Mouse (Mus musculus) cerebellum, postnatal 25 days (tissue): Measurements from ENCODE around the gene Klhdc8a.

Experiments
- DNase-seq, 2 experiments: peaks; one replicate each; pipeline ENCODE4 v3.0.0; 2021; ENCODE audit warnings: mixed read lengths in 2 of 2

The Klhdc8a gene

GRCm38 (mm10) chr1:132319242-132319641 lies 20.8 kb downstream of the Klhdc8a start:
- peak; percentile 85 to 90 for DNase-seq

- DNase-seq, result no peak
These were observed 23.6 kb downstream of the Klhdc8a start for GRCm38 (mm10) chr1:132321821-132322580.

GRCm38 (mm10) chr1:132322711-132323542 lies 24.5 kb downstream of the Klhdc8a start:
- DNase-seq, result no peak

GRCm38 (mm10) chr1:132326777-132327176 lies 28.4 kb downstream of the Klhdc8a start:
- DNase-seq, result peak in 1 of 2 experiments; percentile 43

- DNase-seq, result no peak
These were observed 29.1 kb downstream of the Klhdc8a start for GRCm38 (mm10) chr1:132327477-132327876.

- DNase-seq, result no peak
These were observed 30.1 kb downstream of the Klhdc8a start for GRCm38 (mm10) chr1:132328565-132328964.

- no peak for DNase-seq
These were observed 31.2 kb downstream of the Klhdc8a start for GRCm38 (mm10) chr1:132329656-132330055.

GRCm38 (mm10) chr1:132330397-132330796 lies 32.0 kb downstream of the Klhdc8a start:
- DNase-seq, result peak; percentile 70 to 75

GRCm38 (mm10) chr1:132331283-132331682 lies 32.9 kb downstream of the Klhdc8a start:
- no peak for DNase-seq

- no peak for DNase-seq
These were observed 34.8 kb downstream of the Klhdc8a start for GRCm38 (mm10) chr1:132333201-132333600.

- no peak for DNase-seq
These were observed 35.3 kb downstream of the Klhdc8a start for GRCm38 (mm10) chr1:132333675-132334141.

- no peak for DNase-seq
These were observed 35.9 kb downstream of the Klhdc8a start for GRCm38 (mm10) chr1:132334178-132334801.

GRCm38 (mm10) chr1:132335378-132335965 lies 37.0 kb downstream of the Klhdc8a start:
- DNase-seq, result no peak

- DNase-seq, result no peak
These were observed 38.5 kb downstream of the Klhdc8a start for GRCm38 (mm10) chr1:132336921-132337320.

GRCm38 (mm10) chr1:132338027-132338660 lies 39.7 kb downstream of the Klhdc8a start:
- DNase-seq, result no peak

GRCm38 (mm10) chr1:132341731-132342501 lies 43.5 kb downstream of the Klhdc8a start:
- DNase-seq, result no peak

GRCm38 (mm10) chr1:132342518-132342917 lies 44.1 kb downstream of the Klhdc8a start:
- DNase-seq, result no peak

GRCm38 (mm10) chr1:132343191-132343590 lies 44.8 kb downstream of the Klhdc8a start:
- DNase-seq, result no peak

GRCm38 (mm10) chr1:132343656-132344055 lies 45.2 kb downstream of the Klhdc8a start:
- no peak for DNase-seq

- DNase-seq, result no peak
These were observed 47.1 kb downstream of the Klhdc8a start for GRCm38 (mm10) chr1:132345514-132345913.

GRCm38 (mm10) chr1:132346134-132346851 lies 47.9 kb downstream of the Klhdc8a start:
- DNase-seq, result no peak
